Mouse (Mus musculus) layer of hippocampus, adult 9-10 months (tissue): ENCODE measurements around the gene Lrp8.

ENCODE experiments used
- DNase-seq: peaks from one replicate; pipeline ENCODE4 v3.0.0; 2022; ENCODE audit warnings: low spot score

Gene Lrp8

DNA sequence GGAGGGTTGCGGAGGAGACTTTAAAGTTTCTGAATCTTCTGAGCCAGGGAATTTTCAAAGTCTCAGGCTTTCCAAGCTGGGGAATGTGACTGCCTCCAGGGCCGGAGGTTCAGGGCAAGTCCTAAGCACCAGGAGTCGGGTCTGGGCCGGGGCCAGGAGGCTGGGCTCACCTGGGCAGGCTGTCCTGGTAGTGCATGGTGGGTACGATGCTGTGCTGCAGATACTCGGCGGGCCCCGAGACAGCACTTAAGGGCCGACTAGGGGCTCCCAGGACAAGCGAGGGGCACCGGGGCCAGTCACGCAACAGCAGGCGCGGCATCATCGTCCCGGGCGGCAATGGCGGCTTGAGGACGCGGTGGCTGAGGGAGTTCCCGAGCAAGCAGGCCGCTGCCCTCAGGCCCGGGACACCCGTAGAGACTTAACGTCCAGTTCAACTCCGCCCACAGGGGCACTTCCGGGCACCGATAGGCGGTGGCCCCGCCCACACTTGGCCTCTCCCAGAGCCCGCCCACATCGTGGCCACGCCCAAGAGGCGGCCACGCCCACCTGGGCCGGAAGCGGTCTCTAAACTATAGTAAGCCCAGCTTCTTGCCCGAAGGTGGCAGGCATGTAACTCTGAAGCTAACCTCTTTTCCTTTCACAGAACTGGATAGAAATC is 121.2 kb downstream of the Lrp8 start, which contains the start of gene Cpt2:
Gene Cpt2, minus strand, starts transcription at position 466 of the 658 bp plus-strand sequence.
- peak; percentile 59 for DNase-seq

DNA sequence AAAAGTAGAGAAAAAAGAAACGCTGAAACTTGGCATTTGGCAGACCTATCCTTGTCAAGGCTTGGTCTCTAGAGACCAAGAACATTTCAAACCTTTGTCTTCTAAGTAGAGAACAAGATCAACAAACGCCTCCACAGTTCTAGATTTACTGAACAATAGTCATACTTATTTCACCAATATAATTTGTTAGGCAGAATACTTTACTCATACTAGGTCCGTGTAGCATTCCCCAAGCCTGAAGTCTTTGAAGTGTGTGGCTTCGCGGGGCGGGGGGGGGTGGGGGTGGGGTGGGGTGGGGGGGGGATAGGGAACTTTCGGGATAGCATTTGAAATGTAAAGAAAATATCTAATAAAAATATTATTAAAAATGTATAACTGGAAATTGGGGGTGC is 121.7 kb downstream of the Lrp8 start:
- DNase-seq, result no peak
